Mouse (Mus musculus): ENCODE data around the gene Gm17304.

Gene Gm17304

GRCm38 (mm10) chr5:106623337-106623736, 14.4 kb downstream of the Gm17304 start:
- no peak for DNase-seq

GRCm38 (mm10) chr5:106628369-106629149, 19.7 kb downstream of the Gm17304 start:
- no peak for DNase-seq

- no peak for DNase-seq
Measured at GRCm38 (mm10) chr5:106636423-106636946, 27.6 kb downstream of the Gm17304 start.

- no peak for DNase-seq
Measured at GRCm38 (mm10) chr5:106639627-106640026, 30.7 kb downstream of the Gm17304 start.

- no peak for DNase-seq
Measured at GRCm38 (mm10) chr5:106640235-106640809, 31.4 kb downstream of the Gm17304 start.

GRCm38 (mm10) chr5:106641876-106642275, 33.0 kb downstream of the Gm17304 start:
- DNase-seq = no peak

GRCm38 (mm10) chr5:106643434-106643833, 34.5 kb downstream of the Gm17304 start:
- DNase-seq = no peak

- DNase-seq = peak; percentile 14
Measured at GRCm38 (mm10) chr5:106649441-106649840, 40.5 kb downstream of the Gm17304 start.

GRCm38 (mm10) chr5:106649995-106650394, 41.1 kb downstream of the Gm17304 start:
- DNase-seq = no peak

GRCm38 (mm10) chr5:106652220-106652753, 43.4 kb downstream of the Gm17304 start:
- DNase-seq = no peak

- no peak for DNase-seq
Measured at GRCm38 (mm10) chr5:106652790-106653328, 44.0 kb downstream of the Gm17304 start.
